Mouse (Mus musculus) liver, embryonic 15.5 days (tissue): ENCODE results near the gene Prkacb. TPM values are rescaled to one million over a fixed set of nuclear protein-coding genes. Genes with fewer than 3 reads are reported as not detected.
"Not testable (repeated sequence)": the region's sequence is repeated elsewhere in the genome, so short reads cannot be mapped to it uniquely, and the experiment has no call there.

Source experiments
- ATAC-seq: fragments of 200-750 bp; cut with Nextera tagmentation; 2 replicates; pipeline ENCODE4 v1.8.0; 2017; ENCODE audit warnings: moderate number of reproducible peaks, mild to moderate bottlenecking, moderate library complexity; ENCODE audit not compliant: insufficient read depth
- H3K27ac ChIP-seq: fragments of 300-500 bp; sonication (generic); replicated peaks from 2 replicates; pipeline ENCODE4 v1.5.1; 2015; ENCODE audit warnings: mild to moderate bottlenecking, inconsistent platforms
- H3K27me3 ChIP-seq: fragments of 300-500 bp; sonication (generic); 2 replicates; pipeline ENCODE4 v1.6.1; 2015; ENCODE audit warnings: mild to moderate bottlenecking, inconsistent platforms
- H3K36me3 ChIP-seq: fragments of 300-500 bp; sonication (generic); replicated peaks from 2 replicates; pipeline ENCODE4 v1.6.1; 2015; ENCODE audit warnings: moderate library complexity, mild to moderate bottlenecking, inconsistent platforms
- H3K4me1 ChIP-seq: fragments of 300-500 bp; sonication (generic); replicated peaks from 2 replicates; pipeline ENCODE4 v1.6.1; 2015; ENCODE audit warnings: inconsistent platforms
- H3K4me2 ChIP-seq: fragments of 300-500 bp; sonication (generic); 2 replicates; pipeline ENCODE4 v1.6.1; 2015; ENCODE audit warnings: moderate library complexity, mild to moderate bottlenecking, inconsistent platforms
- H3K4me3 ChIP-seq: fragments of 300-500 bp; sonication (generic); replicated peaks from 2 replicates; pipeline ENCODE4 v1.5.1; 2015; ENCODE audit warnings: mild to moderate bottlenecking, inconsistent platforms
- H3K9ac ChIP-seq: fragments of 300-500 bp; sonication (generic); 2 replicates; pipeline ENCODE4 v1.6.1; 2015; ENCODE audit warnings: moderate library complexity, mild to moderate bottlenecking, inconsistent platforms
- H3K9me3 ChIP-seq: fragments of 300-500 bp; sonication (generic); replicated peaks from 2 replicates; pipeline ENCODE4 v1.6.1; 2016; ENCODE audit warnings: inconsistent platforms
- WGBS: fragments of 180-500 bp; shearing (Covaris S2); methylation state at CpG from one replicate; pipeline ENCODE4 v1.1.7; 2015; ENCODE audit warnings: mixed read lengths; ENCODE audit not compliant: insufficient replicate concordance; 5-methylcytosine and 5-hydroxymethylcytosine counted together
- polyA plus RNA-seq: library from polyadenylated mRNA; unstranded; fragments of >200 nt; fragmentation: Nextera tagmentation; extraction: Ambion mirVana; gene quantifications from 2 replicates; pipeline ENCODE4 v1.2.1, GENCODE M21; 2015

Gene Prkacb
- polyA plus RNA-seq, 1 experiment from 2014 or later, result 13.0 TPM

DNA sequence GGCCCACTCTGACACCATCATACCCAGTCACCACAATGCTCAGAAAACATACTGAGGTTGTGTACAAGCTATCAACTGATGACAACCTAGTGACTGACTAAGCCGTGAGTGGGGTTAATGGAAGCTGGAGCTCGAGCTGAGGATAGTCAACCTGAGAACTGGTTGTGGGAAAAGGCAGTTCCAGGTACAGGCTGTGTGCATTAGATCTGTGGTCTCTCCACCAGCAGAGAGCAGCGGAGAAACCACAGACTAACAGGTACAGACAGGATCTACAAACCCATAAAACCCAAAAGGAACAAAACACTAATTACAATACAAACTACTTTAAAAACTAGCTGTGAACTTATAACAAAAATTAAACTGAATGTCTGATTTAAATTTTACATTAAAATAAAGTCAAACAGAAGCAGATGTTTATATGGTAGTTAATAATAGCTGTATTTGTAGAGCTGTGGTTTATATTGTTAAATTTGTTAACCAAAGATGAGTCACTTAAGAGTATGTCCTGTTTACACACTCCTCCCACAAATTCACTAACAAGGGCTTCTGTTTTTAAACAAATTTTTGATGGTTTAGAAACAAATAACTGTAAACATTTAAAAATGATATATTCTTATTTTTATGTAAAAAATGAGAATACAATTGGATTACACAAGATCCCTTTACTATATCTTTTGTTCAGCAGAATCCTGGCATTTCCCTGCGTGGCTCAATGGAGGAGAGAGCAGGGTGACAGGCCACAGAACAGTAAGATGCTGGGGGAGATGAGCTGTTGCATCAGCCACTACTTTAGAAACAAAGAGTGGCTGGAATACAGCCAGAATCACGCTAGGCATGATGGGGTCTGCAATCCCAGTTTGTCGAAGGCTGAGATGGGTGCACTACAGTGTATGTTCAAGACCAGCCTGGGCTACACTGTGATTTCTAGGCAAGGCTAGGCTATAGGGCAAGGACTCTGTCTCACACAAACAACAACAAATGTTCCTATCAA, 54.5 kb downstream of the Prkacb start:
- WGBS, result 60% methylated on average over 6 of the region's 6 CpGs

DNA sequence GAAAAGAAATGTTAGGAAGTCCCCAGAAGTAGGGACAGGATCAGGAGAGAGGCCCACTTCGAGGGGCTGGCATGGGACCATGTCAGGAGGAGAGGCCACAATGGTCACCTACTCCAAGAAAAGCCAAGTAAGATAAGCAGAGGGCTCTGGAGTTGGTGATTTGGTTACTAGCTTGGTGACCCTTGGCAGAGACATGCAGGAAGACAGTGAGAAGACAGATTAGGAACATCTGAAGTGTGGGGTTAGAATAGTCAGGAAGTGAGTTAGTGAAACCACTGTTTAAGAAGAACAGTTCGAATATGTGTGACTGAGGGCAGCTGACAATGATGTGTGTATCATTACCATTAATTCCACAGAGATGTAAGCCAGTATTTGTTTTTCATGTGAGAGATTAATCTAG, 58.5 kb downstream of the Prkacb start:
- WGBS, result 21% methylated on average over 2 of the region's 2 CpGs
- no peak for ATAC-seq
- H3K9ac ChIP-seq, result no peak overlapping the region

More for the DNA sequence above, 54.5 kb downstream of the Prkacb start:
- Histone ChIP-seq H3K9me3 (no peaks in the 10 kb centered on the region), H3K27me3 (no peaks in the 10 kb centered on the region), H3K4me2 (no peak overlapping the region), H3K4me3 (no peak overlapping the region), H3K4me1 (peaks cover 18% of the 10 kb centered on the region), H3K27ac (no peak overlapping the region), H3K9ac (no peak overlapping the region), H3K36me3 (no peaks in the 10 kb centered on the region)
- ATAC-seq, result no peak

DNA sequence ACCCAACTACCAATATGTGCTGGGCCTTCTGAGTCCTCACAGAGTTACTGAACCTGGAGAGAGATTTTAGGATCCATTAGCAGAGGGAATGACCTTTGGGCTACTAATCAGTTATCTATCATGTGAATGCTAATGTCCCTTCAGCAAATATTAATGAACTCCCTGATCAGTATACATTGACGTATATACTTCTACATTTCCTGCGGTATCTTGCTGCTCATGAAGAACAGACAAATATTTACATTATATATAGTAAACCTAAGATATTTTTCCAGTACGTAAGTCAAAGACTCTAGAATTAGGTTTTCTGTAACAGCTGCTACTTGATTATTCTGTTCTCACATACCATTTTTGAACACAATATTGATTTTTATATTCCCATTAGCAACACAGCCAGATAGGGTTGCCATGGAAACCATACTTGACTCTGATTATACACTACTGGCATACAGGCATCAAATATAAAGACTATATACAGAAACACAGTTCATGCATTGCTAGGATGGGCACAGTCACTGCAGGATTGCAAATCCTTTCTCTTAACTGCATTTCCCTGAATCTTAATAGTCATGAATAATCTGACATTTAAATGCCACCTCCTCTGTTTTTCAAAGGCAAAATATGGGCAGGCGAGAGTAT, 71.1 kb downstream of the Prkacb start:
- no peak overlapping the region for H3K9ac ChIP-seq
- H3K4me2 ChIP-seq, result no peak overlapping the region
- no peak overlapping the region for H3K4me3 ChIP-seq
- H3K9me3 ChIP-seq, result no peaks in the 10 kb centered on the region
- no peak overlapping the region for H3K27ac ChIP-seq
- peaks cover 9% of the 10 kb centered on the region for H3K4me1 ChIP-seq
- 67% methylated on average over 4 of the region's 4 CpGs for WGBS
- no peaks in the 10 kb centered on the region for H3K27me3 ChIP-seq
- ATAC-seq, result no peak
- H3K36me3 ChIP-seq, result 0 out of 2 replicates have a peak, but pooled peaks cover 18% of the 10 kb centered on the region

More for the DNA sequence above, 58.5 kb downstream of the Prkacb start:
- peaks cover 6% of the 10 kb centered on the region for H3K36me3 ChIP-seq
- no peaks in the 10 kb centered on the region for H3K4me1 ChIP-seq
- no peak overlapping the region for H3K4me3 ChIP-seq
- no peaks in the 10 kb centered on the region for H3K27me3 ChIP-seq
- no peaks in the 10 kb centered on the region for H3K9me3 ChIP-seq
- H3K4me2 ChIP-seq, result no peak overlapping the region
- H3K27ac ChIP-seq, result no peak overlapping the region

DNA sequence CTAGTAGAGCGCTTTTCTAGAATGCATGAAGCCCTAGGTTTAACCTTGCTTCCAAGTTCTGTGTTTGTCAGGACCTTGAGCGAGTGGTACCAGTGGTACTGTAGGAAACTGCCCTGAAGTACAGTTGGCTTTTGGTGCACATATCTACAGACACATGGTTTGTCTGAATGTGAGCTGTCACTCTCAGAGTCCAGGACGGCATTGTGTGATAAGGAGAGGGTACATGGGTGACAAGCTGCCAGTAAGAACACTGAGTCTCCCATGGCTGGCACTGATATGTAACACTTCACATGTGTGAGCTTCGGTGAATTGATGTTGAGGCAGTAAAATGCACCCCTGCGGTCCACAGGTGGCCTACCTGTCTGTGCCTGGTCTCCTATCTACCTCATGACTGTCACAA, 71.6 kb downstream of the Prkacb start:
- H3K4me1 ChIP-seq, result peaks cover 9% of the 10 kb centered on the region
- no peaks in the 10 kb centered on the region for H3K27me3 ChIP-seq

DNA sequence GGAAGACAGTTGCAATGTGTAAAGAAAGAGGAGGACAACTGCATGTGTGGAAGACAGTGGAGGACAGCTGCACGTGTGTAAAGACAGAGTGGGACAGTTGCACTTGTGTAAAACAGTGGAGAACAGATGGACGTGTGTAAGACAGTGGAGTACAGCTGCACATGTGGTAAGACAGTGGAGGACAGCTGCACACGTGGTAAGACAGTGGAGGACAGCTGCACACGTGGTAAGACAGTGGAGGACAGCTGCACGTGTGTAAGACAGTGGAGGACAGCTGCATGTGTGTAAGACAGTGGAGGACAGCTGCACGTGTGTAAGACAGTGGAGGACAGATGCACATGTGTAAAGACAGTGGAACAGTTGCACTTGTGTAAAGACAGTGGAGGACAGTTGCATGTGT, 76.6 kb downstream of the Prkacb start:
- not testable (repeated sequence) for H3K4me2 ChIP-seq, H3K9me3 ChIP-seq, H3K4me3 ChIP-seq, H3K27ac ChIP-seq, H3K36me3 ChIP-seq, H3K9ac ChIP-seq, H3K27me3 ChIP-seq, ATAC-seq
- WGBS, result 61% methylated on average over 6 of the region's 6 CpGs
- H3K4me1 ChIP-seq, result peaks cover 21% of the 10 kb centered on the region

More for the DNA sequence above, 71.6 kb downstream of the Prkacb start:
- Histone ChIP-seq H3K36me3 (0 out of 2 replicates have a peak, but pooled peaks cover 18% of the 10 kb centered on the region), H3K9ac (no peak overlapping the region), H3K9me3 (no peaks in the 10 kb centered on the region), H3K4me2 (no peak overlapping the region), H3K4me3 (no peak overlapping the region), H3K27ac (no peak overlapping the region; the same call in 1 of the 2 replicates)
- WGBS, result 53% methylated on average over 5 of the region's 5 CpGs
- ATAC-seq, result peak; percentile 88

DNA sequence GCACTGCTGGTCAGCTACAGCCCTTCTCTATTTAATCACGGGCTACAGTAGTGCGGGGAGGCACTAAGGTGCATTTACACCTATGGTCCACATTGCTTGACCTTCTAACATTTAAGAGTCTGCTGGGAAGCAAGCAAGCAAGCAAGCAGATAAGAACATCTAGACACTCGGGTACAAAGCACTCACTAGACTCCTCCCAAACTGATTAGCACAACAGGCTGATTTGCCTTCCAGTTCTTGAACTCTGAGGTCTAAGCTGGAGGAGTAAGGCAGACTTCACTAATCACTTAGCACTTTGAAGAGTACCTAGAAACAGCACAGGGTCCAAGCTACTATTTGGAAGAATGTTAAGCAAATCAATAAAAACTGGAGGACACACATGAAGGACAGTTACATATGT, 77.1 kb downstream of the Prkacb start:
- Histone ChIP-seq H3K9ac (no peak overlapping the region), H3K4me2 (no peak overlapping the region), H3K27me3 (no peaks in the 10 kb centered on the region), H3K9me3 (no peaks in the 10 kb centered on the region), H3K4me3 (no peak overlapping the region), H3K4me1 (peaks cover 16% of the 10 kb centered on the region), H3K27ac (no peak overlapping the region), H3K36me3 (0 out of 2 replicates have a peak, but pooled peaks cover under 1% of the 10 kb centered on the region)
- ATAC-seq, result peak; percentile 43
- 46% methylated on average over 3 of the region's 3 CpGs for WGBS

DNA sequence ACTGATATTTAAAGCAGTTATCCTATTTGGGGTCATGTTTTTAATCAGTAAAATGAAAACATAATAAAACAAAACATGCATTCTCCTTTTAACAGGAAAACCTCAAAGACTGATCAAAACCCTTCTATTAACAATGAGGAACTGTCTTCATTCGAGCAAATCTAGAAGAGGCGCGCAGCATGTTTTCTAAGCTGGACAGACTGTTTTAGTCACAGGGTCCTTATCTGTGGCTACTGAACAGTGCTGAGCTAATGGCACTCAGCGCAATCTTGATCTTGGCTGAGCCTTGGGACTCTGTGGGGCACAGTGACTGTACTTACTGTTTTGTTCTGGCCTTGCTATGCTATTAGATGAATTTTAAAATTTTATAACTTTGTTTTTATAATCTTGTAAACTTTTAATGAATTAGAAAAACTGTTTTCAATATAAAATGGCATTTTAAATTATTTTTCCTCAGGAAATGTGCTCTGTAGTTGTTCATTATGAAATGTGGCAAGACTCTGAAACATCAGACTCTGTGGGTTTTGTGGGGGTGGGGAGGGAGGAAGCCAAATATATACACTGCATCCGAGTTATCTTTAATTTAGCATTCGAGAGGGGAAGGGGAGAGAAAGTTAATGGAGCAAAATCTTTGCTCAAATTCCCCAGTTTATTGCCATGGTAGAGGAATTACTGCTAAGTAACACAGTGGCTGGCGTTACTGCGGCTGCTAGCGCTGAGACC, 77.7 kb downstream of the Prkacb start:
- Histone ChIP-seq H3K27ac (no peak overlapping the region), H3K9me3 (no peaks in the 10 kb centered on the region), H3K9ac (no peak overlapping the region), H3K27me3 (no peaks in the 10 kb centered on the region), H3K36me3 (no peaks in the 10 kb centered on the region), H3K4me3 (no peak overlapping the region), H3K4me2 (no peak overlapping the region), H3K4me1 (peaks cover 16% of the 10 kb centered on the region)
- ATAC-seq, result peak; percentile 78
- WGBS, result 35% methylated on average over 9 of the region's 9 CpGs

DNA sequence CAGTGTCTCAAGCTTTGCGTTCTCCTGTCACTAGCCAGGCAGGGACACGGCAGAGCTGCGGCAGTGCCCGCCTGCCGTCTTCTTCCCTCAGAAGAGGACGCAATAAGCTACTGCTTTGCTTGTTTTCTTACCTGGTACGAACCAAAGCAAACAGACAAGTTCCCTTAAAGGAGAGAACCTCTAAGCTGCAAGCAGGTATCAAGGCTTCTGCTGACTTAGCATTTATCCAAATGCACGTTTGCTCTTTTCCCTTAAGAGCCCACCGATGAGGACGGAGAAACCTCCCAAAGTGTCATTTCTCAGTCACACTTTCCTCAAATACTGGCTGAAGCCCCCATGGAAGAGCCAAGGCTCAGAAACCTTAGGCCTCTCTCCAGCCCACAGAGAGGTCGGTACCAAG, 81.3 kb downstream of the Prkacb start:
- H3K27me3 ChIP-seq, result no peaks in the 10 kb centered on the region
- no peaks in the 10 kb centered on the region for H3K9me3 ChIP-seq
- H3K4me1 ChIP-seq, result peaks cover 16% of the 10 kb centered on the region
- no peak overlapping the region for H3K4me3 ChIP-seq
- peaks cover 9% of the 10 kb centered on the region; the same call in 1 of the 2 replicates for H3K36me3 ChIP-seq
- H3K4me2 ChIP-seq, result no peak overlapping the region
- no peak overlapping the region for H3K27ac ChIP-seq
- 80% methylated on average over 11 of the region's 11 CpGs for WGBS
- ATAC-seq, result no peak
- no peak overlapping the region for H3K9ac ChIP-seq

DNA sequence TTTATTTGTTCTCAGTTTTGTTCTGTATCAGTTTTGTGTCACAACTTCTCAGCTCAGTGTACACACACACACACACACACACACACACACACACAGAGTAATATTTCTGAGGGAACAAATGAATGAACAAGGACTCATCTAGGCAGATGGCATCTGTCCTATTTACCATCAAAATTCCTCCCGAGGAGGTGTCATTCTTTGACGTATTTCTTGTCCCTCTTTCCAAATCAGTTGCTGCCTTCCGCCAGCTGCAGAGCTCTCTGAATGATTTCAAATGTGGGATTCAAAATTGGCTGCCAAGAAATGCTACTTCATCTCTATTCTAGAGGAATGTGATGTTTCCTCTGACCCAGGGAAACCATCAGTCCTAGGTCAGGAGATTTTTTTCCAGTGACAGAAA, 89.8 kb downstream of the Prkacb start:
- H3K4me3 ChIP-seq, result no peak overlapping the region
- H3K27me3 ChIP-seq, result no peaks in the 10 kb centered on the region
- ATAC-seq, result no peak
- H3K27ac ChIP-seq, result no peak overlapping the region
- no peak overlapping the region for H3K4me2 ChIP-seq
- H3K36me3 ChIP-seq, result peaks cover 9% of the 10 kb centered on the region; the same call in 1 of the 2 replicates
- no peak overlapping the region for H3K9ac ChIP-seq
- no peaks in the 10 kb centered on the region for H3K4me1 ChIP-seq
- H3K9me3 ChIP-seq, result no peaks in the 10 kb centered on the region
- WGBS, result 56% methylated on average over 3 of the region's 3 CpGs

DNA sequence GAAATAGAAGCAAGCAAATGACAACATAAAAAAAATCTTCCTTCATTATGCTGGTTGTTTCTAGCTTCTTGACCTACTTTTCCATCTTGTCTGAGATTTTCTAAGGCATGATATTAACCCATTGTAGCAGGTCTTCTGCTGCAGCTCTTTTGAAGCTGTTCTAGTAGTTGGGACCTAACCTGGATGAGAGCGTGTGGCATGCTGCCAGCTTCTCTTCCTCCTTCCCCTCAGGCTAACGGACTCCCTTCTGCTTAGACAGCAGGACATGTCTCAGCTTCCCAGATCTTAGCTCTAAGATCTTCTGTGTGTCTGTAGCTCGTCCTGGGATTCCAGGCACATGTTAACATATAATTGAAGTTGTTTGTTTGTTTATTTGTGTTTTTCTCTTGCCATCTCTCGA, 93.1 kb downstream of the Prkacb start:
- no peak for ATAC-seq
- H3K9me3 ChIP-seq, result no peaks in the 10 kb centered on the region
- 43% methylated on average over 4 of the region's 4 CpGs for WGBS

DNA sequence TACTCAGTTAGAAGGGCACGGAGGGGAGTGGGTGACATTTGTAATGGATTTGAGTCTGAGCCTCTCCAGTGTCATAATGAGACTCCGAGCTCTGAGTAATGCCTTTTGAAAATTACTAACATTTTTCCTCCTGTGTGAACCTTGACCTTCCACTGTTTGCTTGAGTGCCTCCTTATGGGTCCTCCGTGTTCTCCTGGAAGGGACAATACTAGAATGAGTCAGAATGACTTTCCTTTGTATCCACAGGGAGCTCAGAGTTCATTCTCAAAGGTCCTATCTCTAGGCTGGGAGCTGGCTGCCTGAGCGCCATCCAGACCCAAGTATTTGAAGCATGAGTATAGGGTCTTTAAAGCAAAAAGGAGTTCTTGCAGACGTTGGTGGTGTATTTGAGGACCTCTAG, 94.5 kb downstream of the Prkacb start:
- Histone ChIP-seq H3K4me1 (no peaks in the 10 kb centered on the region), H3K27ac (no peak overlapping the region), H3K4me3 (no peak overlapping the region), H3K9ac (no peak overlapping the region), H3K9me3 (no peaks in the 10 kb centered on the region), H3K4me2 (no peak overlapping the region), H3K36me3 (no peaks in the 10 kb centered on the region), H3K27me3 (no peaks in the 10 kb centered on the region)
- 60% methylated on average over 5 of the region's 5 CpGs for WGBS
- no peak for ATAC-seq

More for the DNA sequence above, 93.1 kb downstream of the Prkacb start:
- H3K36me3 ChIP-seq, result no peaks in the 10 kb centered on the region
- no peak overlapping the region for H3K4me2 ChIP-seq
- no peak overlapping the region for H3K9ac ChIP-seq
- H3K27ac ChIP-seq, result no peak overlapping the region
- no peaks in the 10 kb centered on the region for H3K4me1 ChIP-seq
- H3K27me3 ChIP-seq, result no peaks in the 10 kb centered on the region
- no peak overlapping the region for H3K4me3 ChIP-seq
